Mouse (Mus musculus): Measurements from ENCODE around the gene Med13l.

The Med13l gene

DNA sequence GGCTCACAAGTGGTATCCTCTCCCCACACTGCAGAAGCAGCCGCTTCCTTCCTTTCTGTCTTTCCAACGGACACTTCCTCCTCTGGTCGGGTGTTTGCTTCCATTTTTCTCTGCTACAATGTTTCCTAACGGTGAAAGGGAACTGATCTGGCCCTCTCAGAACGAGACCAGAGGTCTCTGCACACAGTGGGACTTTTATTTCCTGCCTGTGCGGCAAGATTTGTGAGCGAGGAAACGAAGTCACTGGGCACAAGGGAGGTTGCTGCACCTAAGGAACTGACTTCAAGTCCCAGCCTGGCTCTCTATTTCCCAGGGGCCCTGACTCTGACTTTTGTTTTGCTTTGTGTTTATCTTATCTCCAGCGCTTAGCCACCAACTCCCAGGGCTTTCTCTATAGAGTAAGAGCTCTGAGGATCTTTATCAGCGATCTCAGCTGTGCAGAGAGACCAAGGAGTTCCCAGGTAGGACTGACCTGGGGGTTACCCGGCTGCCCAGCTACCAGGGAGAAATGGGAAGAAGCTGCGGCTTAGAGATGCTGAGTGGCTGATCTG, 4.0 kb upstream of the Med13l start:
- in situ Hi-C loops (cut with MboI, MseI): loop anchor here (5.0 kb wide), 1 partner anchor 224 kb away; no protein-coding TSS in a partner anchor

DNA sequence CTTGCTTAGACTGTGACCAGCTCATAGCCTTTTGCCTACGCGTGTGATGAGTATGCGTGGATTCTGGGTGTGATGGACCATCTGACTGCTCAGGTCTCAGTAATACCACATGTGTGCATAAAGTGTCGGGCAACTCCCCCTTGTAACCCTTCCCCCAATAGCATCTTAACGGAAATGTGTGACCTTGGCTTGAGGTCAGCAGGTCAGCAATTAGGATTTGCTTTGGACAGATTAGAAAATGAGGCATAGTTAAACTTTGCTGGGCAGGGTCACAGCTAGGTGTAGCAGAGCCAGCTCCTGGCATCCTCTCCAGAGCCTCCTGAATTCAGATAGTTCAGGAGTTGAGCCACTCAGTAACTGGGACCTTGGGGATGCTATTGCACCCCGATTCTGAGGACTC, 1.6 kb upstream of the Med13l start:
- in situ Hi-C loops (cut with MboI, MseI): loop anchor here (5.0 kb wide), 1 partner anchor 227 kb away; no protein-coding TSS in a partner anchor

DNA sequence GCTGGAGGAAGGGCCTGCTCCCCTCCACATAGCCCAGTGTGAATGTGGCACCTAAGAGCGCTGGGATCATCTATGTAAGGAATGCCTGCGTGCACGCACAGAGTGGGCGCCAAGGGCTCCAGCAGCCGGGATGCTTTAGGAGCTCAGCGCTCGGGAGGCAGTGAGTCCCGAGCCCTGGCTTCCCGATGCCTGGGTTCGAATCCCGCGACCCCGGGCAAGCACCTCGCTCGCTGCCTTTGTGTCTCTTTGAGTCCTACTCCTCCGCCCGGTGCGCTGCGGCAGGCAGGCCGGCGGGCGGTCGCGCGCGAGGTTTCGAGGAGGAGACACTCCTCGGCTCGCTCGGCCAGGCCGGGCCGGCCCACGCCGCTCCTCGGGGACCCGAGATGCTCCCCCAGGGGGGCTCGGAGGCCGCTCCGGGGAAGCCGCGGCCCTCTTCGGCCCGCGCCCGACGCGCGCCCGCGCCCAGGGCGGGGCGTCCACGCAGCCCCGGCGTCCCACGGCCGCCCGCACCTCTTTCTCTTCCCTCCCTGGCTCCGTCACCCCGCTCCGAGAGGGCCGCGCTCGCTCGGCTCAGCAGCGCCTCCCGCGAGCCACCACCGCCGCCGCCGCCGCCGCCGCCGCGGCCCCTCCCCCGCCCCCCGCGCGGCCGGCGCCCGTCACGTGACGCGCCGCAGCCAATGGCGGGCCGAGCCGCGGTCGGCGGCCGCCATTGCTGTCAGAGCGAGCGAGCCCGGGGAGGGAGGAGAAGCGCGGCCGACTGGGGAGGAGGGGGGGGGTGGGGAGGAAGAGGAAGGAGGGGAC, 695 bp upstream of the Med13l start:
- in situ Hi-C loops (cut with MboI, MseI): loop anchor here (5.0 kb wide), 1 partner anchor 227 kb away; no protein-coding TSS in a partner anchor

DNA sequence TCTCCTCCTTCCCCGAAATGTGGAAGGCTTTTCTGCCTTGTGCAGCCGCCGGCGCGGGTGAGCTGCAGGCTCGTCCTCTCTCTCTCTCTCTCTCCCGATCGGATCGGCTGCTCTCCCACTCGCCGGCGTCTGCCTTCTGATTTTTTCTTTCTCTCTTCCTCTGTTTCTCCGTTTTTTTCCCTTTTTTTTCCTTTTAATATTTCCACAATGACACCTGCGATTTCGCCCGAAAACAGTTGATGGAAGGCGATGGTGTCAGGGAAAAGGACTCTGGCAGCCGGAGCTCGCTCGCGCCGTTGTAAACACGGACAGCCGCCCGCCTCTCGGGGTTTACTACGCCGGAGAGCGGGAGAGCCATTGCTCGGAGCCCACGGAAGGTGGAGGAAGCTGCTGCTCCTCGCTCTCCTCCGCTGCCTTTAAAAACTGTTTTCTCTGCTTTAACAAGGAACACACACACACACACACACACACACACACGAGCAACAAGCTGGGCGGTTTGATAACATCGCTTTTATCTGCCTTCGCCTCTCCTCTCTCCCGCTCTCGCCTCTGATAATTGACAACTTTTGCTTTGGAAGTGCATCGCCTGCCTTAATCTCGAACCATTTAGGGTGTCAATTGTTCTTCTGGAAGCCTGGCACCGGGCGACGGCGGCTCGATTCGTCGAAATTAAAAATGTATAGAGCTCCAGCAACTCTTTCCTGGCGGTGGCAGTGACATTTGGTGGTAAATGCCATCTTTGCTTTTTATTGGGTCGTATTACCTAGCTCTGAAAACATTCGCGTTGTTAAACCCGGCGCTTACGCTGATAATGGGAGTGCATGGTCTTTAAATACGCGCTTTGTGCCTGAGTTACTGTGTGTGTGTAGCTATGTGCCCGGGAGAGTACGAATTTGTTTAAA, 858 bp downstream of the Med13l start:
- in situ Hi-C loops (cut with MboI, MseI): no loop called here

DNA sequence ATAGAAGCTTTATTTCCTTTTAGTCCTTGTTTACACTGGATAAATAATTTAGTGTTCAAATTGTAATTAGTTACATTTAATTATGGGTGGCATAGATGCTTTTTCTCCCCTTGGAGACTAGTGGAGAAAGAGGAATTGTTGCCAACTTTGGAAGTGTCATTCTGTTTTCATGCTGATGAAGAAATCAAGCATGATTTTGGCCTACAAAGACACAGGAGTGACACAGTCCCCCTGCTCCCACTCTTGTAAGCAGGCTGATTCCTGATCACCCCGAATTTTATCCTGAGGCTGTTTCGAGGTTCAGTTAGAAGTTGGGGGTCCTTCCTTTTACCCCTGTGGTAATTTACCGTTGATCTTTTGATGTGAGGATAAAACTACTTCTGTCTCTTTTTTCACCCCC, 1.7 kb downstream of the Med13l start:
- in situ Hi-C loops (cut with MboI, MseI): no loop called here

DNA sequence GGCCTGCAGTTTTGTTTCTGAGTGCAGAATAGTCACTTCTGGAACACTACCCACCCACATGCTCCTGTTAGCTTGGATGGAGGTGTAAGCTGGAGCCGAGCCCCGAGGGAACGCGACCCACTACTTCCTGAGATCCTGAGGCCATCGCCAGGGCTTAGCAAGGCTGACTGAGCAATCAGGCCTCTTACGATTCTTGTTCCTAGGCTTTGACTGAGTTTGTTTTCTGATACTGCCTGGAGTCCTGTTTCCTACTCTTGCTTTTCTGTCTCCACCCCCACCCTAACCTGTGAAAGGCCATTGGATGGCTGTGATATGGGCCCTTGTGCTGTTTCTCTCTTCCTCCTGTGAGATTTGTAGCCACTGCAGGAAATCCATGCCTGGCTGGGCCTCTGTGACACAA, 3.1 kb downstream of the Med13l start:
- in situ Hi-C loops (cut with MboI, MseI): no loop called here

DNA sequence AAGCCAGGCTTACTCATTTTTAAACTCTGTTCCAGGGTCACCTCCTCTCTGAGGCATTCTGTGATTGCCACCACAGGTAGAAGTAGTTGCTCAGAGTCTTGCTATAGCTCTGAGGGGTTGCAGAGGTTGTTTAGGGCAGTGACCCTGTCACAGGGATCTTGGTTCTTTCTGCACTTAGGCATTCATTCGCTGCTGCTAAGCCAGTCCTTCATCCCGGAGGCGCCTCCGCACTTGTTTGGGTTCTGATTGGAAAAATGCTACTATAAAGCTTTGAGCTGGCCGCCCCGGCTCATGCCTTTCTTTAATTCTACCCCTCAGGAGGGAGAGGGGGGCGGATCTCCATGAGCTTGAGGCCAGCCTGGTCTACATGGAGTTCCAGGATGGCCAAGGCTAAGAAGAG, 6.9 kb downstream of the Med13l start:
- in situ Hi-C loops (cut with MboI, MseI): no loop called here

DNA sequence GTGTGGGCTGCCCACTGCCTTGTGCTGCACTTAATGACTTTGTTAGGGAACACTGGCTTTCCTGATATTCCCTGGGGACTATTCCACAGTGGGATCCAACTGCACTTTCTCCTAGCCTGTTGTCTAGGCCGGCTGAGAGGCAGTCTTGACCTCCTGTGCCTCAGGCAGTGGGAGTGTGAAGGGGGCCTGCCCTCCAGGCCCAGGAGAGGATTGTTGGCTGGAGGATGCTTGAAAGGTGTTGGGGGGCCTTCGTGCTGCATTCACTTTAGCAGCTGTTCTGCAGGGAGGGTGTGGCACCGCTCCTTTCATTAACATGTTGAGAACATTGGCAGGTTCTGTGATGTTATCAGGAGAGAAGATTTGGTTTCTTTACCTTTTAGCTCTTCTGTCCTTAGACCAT, 8.5 kb downstream of the Med13l start:
- in situ Hi-C loops (cut with MboI, MseI): no loop called here

DNA sequence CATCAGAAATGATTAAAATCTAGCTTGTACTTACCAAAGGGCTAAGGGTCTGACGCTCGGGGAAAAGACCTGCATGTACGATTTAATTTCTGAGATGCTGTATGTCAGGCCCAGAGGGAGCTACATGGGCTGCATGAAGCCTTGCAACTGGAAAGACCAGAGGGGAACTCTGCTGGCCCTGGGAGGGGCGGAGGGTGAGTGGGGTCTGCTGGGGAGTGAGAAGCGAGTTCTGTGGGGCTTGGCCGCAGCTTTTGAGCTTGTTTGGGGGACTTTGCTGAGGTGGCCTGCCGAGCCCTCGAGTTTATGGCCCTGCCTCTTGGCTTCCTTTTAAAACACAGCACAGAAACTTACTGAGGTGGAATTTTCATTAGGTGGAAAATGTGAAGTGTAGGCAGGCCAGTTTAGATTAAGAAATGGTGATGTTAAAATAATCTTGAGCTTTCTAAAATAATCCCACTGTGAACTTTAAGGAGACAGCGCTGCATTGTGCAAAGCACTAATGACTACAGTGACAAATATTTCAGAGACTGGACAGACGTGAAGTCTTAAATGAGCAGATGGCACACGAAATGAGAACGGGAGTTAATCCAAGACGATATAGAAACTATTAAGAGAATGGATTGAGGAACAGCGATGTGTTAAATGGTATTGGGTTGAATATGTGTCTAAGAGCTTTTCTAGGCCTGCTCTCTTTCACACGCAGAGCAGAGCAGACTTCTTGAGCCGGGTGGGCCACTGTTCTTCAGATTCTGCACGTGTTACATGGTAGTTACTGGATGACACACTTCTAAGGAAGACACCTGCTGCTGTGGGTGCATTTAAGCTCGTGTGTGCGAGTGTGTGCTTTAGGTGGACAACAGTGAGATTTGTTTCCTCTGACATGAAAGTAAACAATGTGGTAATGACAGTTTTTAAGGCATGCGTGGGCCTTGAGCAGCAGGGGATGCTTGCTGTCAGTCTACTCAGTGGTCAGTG, 9.4 kb downstream of the Med13l start:
- in situ Hi-C loops (cut with MboI, MseI): no loop called here

DNA sequence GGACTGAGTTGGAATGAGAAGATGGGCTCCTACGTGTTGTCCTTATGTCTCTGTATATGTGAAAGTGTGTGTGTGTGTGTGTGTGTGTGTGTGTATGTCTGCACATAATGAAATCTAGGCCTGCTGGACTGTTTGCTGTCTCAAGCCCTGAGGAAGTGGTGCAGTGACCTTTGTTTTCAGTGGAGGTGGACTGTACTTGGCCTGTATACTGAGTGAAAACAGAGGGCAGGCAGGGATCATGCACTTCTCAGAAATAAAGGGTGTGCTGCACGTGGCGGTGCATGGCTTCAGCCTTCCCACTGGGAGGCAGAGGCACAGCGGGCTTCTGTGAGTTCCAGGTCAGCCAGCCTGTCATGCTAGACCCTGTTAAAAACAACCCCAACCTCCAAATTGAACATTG, 11.0 kb downstream of the Med13l start:
- in situ Hi-C loops (cut with MboI, MseI): no loop called here

DNA sequence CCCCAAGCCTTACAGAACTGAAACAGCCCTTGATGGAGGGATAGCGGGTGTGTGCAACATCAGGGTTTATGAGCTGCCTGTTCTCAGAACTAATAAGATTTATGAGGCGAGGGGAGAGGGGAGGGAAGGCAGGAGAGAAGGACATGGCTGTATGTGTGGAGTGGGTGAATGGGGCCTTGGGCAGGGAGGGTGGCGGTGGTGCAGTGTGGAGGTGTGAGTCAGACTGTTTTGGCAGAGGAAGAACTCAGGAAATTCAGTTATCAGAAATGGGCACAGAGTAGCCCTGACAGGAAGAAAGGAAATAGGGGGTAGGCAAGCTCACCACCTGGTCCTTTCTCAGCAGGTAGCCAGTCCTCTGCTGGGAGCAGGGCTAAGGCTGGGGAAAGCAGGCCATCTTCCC, 13.8 kb downstream of the Med13l start:
- in situ Hi-C loops (cut with MboI, MseI): no loop called here

DNA sequence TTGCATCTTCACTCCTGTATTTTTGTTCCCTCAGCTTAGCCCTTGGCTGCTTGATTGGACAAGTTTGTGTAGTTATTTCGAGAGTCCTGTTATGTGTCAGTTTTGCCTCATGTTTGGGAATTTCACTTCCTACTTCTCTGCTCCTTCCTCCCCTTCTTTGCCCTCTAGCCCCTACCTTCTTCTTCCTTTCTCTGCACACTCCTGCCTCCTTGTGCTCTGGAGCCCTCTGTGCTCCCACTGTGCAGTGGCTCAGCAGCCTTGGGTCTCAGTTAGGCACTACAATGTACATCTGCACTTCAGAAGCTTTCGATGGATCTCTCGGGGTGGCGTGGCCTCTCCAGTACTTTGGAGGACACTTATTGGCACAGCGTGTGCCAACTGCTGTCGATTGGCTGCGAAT, 14.5 kb downstream of the Med13l start:
- in situ Hi-C loops (cut with MboI, MseI): no loop called here

DNA sequence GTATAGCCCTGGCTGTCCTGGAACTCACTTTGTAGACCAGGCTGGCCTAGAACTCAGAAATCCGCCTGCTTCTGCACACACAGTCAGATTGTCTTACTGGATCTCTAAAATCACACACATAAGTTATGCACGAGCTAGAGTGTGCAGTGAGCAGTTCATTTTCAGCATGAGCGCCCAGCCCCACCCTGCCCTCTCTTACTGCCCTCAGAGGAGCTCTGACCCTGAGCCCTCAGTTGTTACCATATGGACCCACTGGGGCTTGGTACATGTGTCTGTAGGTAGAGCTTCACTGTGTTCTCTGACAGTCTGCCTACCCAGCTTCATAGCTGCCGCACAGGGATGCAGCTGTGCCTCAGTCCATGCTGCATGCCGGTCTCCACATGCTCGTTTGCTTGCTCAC, 15.4 kb downstream of the Med13l start:
- in situ Hi-C loops (cut with MboI, MseI): no loop called here

DNA sequence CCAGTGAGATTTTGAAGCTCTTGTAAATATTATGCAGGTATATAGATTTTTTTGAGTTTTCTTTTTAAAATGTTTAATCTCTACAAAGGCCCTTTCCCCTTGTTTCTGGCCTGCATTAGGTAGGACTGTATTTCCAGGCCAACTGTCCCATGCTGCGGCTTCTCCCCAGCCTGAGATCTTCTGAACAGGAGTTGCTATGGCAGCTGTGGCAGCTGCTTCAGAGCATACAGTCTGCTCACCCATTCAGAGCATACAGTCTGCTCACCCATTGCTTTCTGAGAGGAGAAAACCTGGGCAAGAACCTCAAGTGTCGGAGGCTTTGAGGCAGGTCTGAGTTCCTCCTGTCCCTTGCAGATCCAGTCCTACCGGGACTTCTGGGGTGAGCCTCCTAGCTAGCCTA, 16.3 kb downstream of the Med13l start:
- in situ Hi-C loops (cut with MboI, MseI): no loop called here

DNA sequence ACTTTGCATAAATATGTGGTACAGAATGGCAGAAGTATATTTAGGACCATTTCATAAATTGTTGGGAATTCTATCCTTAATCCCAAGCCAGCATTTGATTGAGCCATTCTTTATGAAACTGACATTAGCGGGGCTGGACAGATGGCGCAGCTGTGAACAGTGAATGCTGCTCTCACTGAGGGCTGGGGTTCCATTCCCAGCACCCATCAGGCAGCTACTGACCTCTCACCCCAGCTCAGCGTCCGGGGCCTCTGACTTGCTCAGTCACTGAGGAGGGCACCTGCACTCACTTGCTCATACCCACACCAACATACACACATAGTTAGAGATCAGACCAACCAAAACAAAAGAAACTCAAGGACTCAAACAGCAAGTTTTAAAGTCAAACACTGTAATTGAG, 24.9 kb downstream of the Med13l start:
- in situ Hi-C loops (cut with MboI, MseI): no loop called here

DNA sequence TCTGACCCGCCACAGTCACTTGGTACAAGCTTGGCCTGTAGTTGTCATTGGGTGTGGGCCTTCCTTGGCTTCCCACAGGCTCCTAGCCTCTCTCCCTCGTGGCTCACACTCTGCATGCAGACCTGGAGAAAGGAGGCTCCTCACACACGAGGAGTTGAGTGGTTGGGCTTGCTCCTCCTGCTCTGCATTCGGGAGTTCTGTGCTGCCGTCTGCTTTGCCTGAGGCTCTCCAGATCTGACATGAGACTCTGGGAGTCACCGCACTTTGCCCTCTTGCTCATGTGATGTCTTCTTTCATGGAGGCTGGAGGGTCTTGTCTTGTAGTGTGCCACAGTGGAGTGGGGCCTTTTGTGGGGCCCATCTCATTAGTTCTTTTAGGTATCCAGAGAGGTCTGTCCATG, 26.1 kb downstream of the Med13l start:
- in situ Hi-C loops (cut with MboI, MseI): no loop called here

DNA sequence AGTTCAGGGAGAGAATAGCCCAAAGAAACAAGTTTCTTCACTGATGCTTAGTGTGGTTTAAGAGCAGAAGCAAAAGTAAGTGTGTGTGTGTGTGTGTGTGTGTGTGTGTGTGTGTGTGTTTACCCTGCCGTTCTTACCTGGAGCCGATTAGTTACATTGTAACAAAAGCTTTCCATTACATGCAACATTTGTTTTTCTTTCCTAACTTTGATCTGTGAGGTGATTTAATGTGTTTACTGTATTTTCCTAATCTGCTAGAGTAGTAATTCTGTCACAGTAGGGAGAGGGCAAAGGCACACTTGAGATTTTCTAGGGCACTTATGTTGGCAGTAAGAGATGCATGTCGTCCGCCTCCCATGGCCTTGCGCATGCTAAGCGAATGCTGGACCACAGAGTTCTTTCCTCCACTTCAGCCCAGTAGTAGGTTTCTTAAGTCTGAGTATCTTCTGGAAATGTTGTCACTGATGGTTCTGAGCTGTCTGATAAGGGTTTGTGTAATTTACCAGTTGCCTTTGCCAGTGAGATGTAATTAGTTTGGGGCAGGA, 28.0 kb downstream of the Med13l start:
- in situ Hi-C loops (cut with MboI, MseI): no loop called here

DNA sequence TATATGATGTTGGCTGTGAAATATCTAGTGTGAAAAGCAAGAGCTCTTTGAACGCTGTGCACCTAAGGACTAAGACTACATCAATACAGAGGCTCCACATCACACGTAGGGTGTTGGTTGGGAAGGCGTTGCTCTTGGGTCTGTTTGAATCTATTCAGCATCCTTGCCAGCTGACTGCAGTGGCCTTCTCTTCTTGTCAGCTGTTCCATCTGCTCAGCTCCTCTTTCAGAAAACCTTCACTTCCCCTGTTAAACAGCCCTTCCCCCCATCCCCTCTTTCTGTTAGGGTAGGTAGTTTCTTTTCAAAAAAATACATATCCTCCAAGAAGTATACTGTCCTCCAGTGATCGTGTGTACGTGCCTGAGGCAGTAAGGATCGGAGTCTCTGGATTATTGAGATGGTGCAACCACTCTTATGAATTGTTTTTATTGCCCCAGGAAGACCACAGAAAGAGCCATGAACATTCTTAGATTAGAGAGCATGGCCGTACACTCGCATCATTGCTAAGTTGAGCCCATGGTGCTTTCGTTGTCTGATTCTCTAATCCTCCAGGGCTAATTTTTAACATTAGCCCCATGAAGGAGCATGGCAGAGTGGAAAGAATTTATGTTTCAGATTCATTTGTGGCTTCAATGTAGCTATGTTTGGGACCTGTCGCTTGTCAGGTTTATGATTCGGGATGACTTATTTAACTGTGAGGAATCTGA, 28.9 kb downstream of the Med13l start:
- in situ Hi-C loops (cut with MboI, MseI): no loop called here

DNA sequence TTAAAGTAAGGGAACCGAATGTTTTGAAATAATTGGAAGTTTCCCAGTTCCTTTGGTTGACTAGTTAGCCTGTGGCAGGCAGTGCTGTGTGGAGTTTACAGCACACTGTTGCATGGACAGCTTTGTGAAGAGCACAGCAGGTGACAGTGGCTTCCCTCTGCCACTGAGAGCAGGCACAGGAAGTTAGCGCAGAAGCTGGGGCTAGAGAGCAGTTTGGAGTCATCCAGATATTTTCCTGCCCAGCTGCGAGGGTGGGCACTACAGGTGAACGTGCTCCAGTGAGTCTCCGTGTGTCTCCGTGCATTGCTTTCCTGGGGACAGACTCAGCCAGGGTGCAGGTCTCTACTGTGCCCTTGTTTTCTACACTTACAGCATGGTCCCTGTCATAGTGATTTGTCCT, 30.4 kb downstream of the Med13l start:
- in situ Hi-C loops (cut with MboI, MseI): no loop called here

DNA sequence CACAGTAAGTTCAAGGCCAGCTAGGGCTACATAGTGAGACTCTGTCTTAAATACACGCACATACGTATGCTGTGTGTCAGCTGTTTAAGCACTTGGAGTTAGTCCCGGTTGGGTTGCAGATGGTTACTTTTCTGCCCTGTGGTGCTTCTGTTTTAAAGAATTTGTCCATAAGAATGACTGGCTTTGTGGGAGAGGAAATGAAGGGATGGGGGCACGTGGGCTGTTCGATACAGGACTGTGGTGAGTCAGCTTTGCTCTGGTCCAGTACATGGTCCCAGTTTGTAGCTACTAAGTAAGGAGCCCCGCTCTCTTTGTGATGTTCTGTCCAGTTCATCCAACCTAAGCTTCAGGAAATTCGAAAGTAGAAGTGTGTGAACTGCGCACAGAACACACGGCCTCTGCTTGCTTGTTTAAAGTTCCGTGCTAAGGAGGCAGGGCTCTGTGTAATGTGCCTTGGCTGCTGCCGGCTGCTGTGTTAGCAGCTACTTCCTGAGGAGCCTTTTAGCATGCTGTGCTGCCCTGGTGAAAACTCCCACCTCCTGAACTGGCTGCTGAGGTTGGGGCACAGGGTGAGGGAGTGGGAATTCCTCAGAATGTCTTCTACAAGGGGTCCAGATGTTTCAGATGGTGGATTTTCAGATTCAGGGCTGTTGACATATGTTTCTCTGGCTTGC, 31.5 kb downstream of the Med13l start:
- in situ Hi-C loops (cut with MboI, MseI): no loop called here

All from T-helper 1 cell (primary cell).